Mouse (Mus musculus) c-Kit-positive CD71-positive TER-119-negative erythroid progenitor cells, embryonic 14.5 days (primary cell): ENCODE measurements around the gene Rnps1.
"Not testable (repeated sequence)": the region's sequence is repeated elsewhere in the genome, so short reads cannot be mapped to it uniquely, and the experiment has no call there.

ENCODE experiments used
- DNase-seq: peaks from one replicate; pipeline ENCODE4 v3.0.0-alpha.2; 2013; ENCODE audit warnings: low read depth

Rnps1 gene

GRCm38 (mm10) chr17:24429201-24429983 is 15.0 kb downstream of the Rnps1 start:
- DNase-seq: no peak

GRCm38 (mm10) chr17:24437016-24437415 is 22.7 kb downstream of the Rnps1 start:
- no peak for DNase-seq

GRCm38 (mm10) chr17:24440377-24440776 is 26.0 kb downstream of the Rnps1 start:
- no peak for DNase-seq

GRCm38 (mm10) chr17:24441148-24441547 is 26.8 kb downstream of the Rnps1 start:
- DNase-seq: no peak

GRCm38 (mm10) chr17:24442107-24442506 is 27.7 kb downstream of the Rnps1 start:
- DNase-seq: no peak

GRCm38 (mm10) chr17:24442632-24443155 is 28.3 kb downstream of the Rnps1 start, which contains the start of gene Dnase1l2:
TSS of gene Dnase1l2 (minus strand) at chr17:24443105.
- no peak for DNase-seq

GRCm38 (mm10) chr17:24443409-24443808 is 29.0 kb downstream of the Rnps1 start:
- DNase-seq: no peak

- no peak for DNase-seq
Observed at GRCm38 (mm10) chr17:24446590-24446989, 32.2 kb downstream of the Rnps1 start.

- no peak for DNase-seq
Observed at GRCm38 (mm10) chr17:24449507-24449906, 35.1 kb downstream of the Rnps1 start.

GRCm38 (mm10) chr17:24451220-24451619 is 36.9 kb downstream of the Rnps1 start:
- DNase-seq: no peak

GRCm38 (mm10) chr17:24453372-24453771 is 39.0 kb downstream of the Rnps1 start:
- DNase-seq: no peak

GRCm38 (mm10) chr17:24454218-24454755 is 39.9 kb downstream of the Rnps1 start:
- no peak for DNase-seq

- DNase-seq: peak; percentile 99
Observed at GRCm38 (mm10) chr17:24454756-24455522, 40.6 kb downstream of the Rnps1 start.

- DNase-seq: not testable (repeated sequence)
Observed at GRCm38 (mm10) chr17:24455523-24456206, 41.3 kb downstream of the Rnps1 start.

- peak; percentile 68 for DNase-seq
Observed at GRCm38 (mm10) chr17:24461580-24461979, 47.2 kb downstream of the Rnps1 start.

- DNase-seq: no peak
Observed at GRCm38 (mm10) chr17:24462932-24463331, 48.6 kb downstream of the Rnps1 start.

GRCm38 (mm10) chr17:24463374-24464133 is 49.2 kb downstream of the Rnps1 start:
- no peak for DNase-seq

- no peak for DNase-seq
Observed at GRCm38 (mm10) chr17:24468636-24469246, 54.4 kb downstream of the Rnps1 start.

GRCm38 (mm10) chr17:24469336-24469909 is 55.1 kb downstream of the Rnps1 start:
- no peak for DNase-seq

- DNase-seq: peak; percentile 98
Observed at GRCm38 (mm10) chr17:24469910-24470602, 55.7 kb downstream of the Rnps1 start, which contains the start of the genes E4f1 and Pgp. TSS of gene E4f1 (minus strand) at chr17:24470313. TSS of gene Pgp (plus strand) at chr17:24470392.
